Mouse (Mus musculus): Measurements from ENCODE around the gene Abcc6. TPM values are rescaled to one million over a fixed set of nuclear protein-coding genes. Genes with fewer than 3 reads are reported as not detected.
A peak's percentile ranks its signal among the peaks of the same experiment; 100 is the strongest.

Abcc6 gene
- polyA plus RNA-seq, 1 experiment from 2014 or later = 0.22 TPM

GRCm38 (mm10) chr7:46029299-46030144 lies 580 bp downstream of the Abcc6 start:
- H3K27ac ChIP-seq (ENCODE audit: poor library complexity, severe bottlenecking) = no peak overlapping the region

GRCm38 (mm10) chr7:46028681-46029080 lies 1.4 kb downstream of the Abcc6 start:
- H3K4me1 ChIP-seq (replicated peaks) = peaks cover 7% of the 10 kb centered on the region; the same call in 1 of the 2 replicates
- H3K4me2 ChIP-seq = no peak overlapping the region
- H3K9ac ChIP-seq = no peak overlapping the region
- H3K9me3 ChIP-seq (replicated peaks) = no peaks in the 10 kb centered on the region
- peaks cover 7% of the 10 kb centered on the region; the same call in 1 of the 2 replicates for H3K27me3 ChIP-seq (replicated peaks)
- no peaks in the 10 kb centered on the region for H3K36me3 ChIP-seq
- H3K27ac ChIP-seq (ENCODE audit: poor library complexity, severe bottlenecking) = no peak overlapping the region
- 81% methylated on average over 10 of the region's 10 CpGs for WGBS
- no peak for ATAC-seq (ENCODE audit: insufficient number of reproducible peaks, low FRiP score)
- H3K4me3 ChIP-seq = no peak overlapping the region

More at GRCm38 (mm10) chr7:46029299-46030144, 580 bp downstream of the Abcc6 start:
- peaks cover 11% of the 10 kb centered on the region for H3K4me1 ChIP-seq (replicated peaks)
- peak overlapping the region; percentile 50; the same call in 1 of the 2 replicates for H3K9ac ChIP-seq
- no peaks in the 10 kb centered on the region for H3K9me3 ChIP-seq (replicated peaks)
- H3K4me3 ChIP-seq = peak overlapping the region; percentile 22; the same call in 1 of the 2 replicates
- H3K4me2 ChIP-seq = peak overlapping the region; percentile 55
- ATAC-seq (ENCODE audit: insufficient number of reproducible peaks, low FRiP score) = no peak
- no peaks in the 10 kb centered on the region for H3K36me3 ChIP-seq
- peaks cover 7% of the 10 kb centered on the region; the same call in 1 of the 2 replicates for H3K27me3 ChIP-seq (replicated peaks)
- 68% methylated on average over 9 of the region's 9 CpGs for WGBS

- H3K4me2 ChIP-seq = no peak overlapping the region
- H3K9ac ChIP-seq = no peak overlapping the region
- H3K9me3 ChIP-seq (replicated peaks) = no peaks in the 10 kb centered on the region
- peaks cover 7% of the 10 kb centered on the region; the same call in 1 of the 2 replicates for H3K4me1 ChIP-seq (replicated peaks)
- no peak overlapping the region for H3K27ac ChIP-seq (ENCODE audit: poor library complexity, severe bottlenecking)
- no peak for ATAC-seq (ENCODE audit: insufficient number of reproducible peaks, low FRiP score)
- no peaks in the 10 kb centered on the region for H3K36me3 ChIP-seq
- WGBS = 67% methylated on average over 9 of the region's 9 CpGs
- H3K27me3 ChIP-seq (replicated peaks) = 0 out of 2 replicates have a peak, but pooled peaks cover 3% of the 10 kb centered on the region
- no peak overlapping the region for H3K4me3 ChIP-seq
Measured at GRCm38 (mm10) chr7:46025436-46025835, 4.7 kb downstream of the Abcc6 start.

GRCm38 (mm10) chr7:46021951-46022350 lies 8.2 kb downstream of the Abcc6 start:
- no peak overlapping the region for H3K27ac ChIP-seq (ENCODE audit: poor library complexity, severe bottlenecking)
- no peaks in the 10 kb centered on the region for H3K9me3 ChIP-seq (replicated peaks)
- no peak for ATAC-seq (ENCODE audit: insufficient number of reproducible peaks, low FRiP score)
- H3K9ac ChIP-seq = no peak overlapping the region
- H3K4me2 ChIP-seq = no peak overlapping the region
- peaks cover 7% of the 10 kb centered on the region; the same call in 1 of the 2 replicates for H3K4me1 ChIP-seq (replicated peaks)
- no peaks in the 10 kb centered on the region for H3K27me3 ChIP-seq (replicated peaks)
- no peaks in the 10 kb centered on the region for H3K36me3 ChIP-seq
- WGBS = 36% methylated on average over 4 of the region's 4 CpGs
- no peak overlapping the region for H3K4me3 ChIP-seq

GRCm38 (mm10) chr7:46019594-46019993 lies 10.5 kb downstream of the Abcc6 start:
- ATAC-seq (ENCODE audit: insufficient number of reproducible peaks, low FRiP score) = no peak
- Histone ChIP-seq H3K27me3 (replicated peaks) (no peaks in the 10 kb centered on the region), H3K4me3 (no peak overlapping the region), H3K9ac (no peak overlapping the region), H3K9me3 (replicated peaks) (no peaks in the 10 kb centered on the region), H3K27ac (ENCODE audit: poor library complexity, severe bottlenecking) (no peak overlapping the region), H3K36me3 (no peaks in the 10 kb centered on the region), H3K4me1 (replicated peaks) (peaks cover 7% of the 10 kb centered on the region; the same call in 1 of the 2 replicates), H3K4me2 (no peak overlapping the region)
- 62% methylated on average over 3 of the region's 3 CpGs for WGBS

GRCm38 (mm10) chr7:46013266-46014010 lies 16.7 kb downstream of the Abcc6 start:
- Histone ChIP-seq H3K4me1 (replicated peaks) (peaks cover 13% of the 10 kb centered on the region), H3K4me2 (no peak overlapping the region), H3K9ac (no peak overlapping the region), H3K4me3 (no peak overlapping the region), H3K27ac (ENCODE audit: poor library complexity, severe bottlenecking) (no peak overlapping the region), H3K27me3 (replicated peaks) (peaks cover 2% of the 10 kb centered on the region; the same call in 1 of the 2 replicates), H3K9me3 (replicated peaks) (no peaks in the 10 kb centered on the region), H3K36me3 (no peaks in the 10 kb centered on the region)
- 19% methylated on average over 9 of the region's 9 CpGs for WGBS
- ATAC-seq (ENCODE audit: insufficient number of reproducible peaks, low FRiP score) = peak; percentile 37; the same call in 1 of the 2 replicates

GRCm38 (mm10) chr7:46012121-46012520 lies 18.0 kb downstream of the Abcc6 start:
- Histone ChIP-seq H3K27ac (ENCODE audit: poor library complexity, severe bottlenecking) (no peak overlapping the region), H3K36me3 (no peaks in the 10 kb centered on the region), H3K9ac (no peak overlapping the region), H3K27me3 (replicated peaks) (peaks cover 8% of the 10 kb centered on the region; the same call in 1 of the 2 replicates), H3K9me3 (replicated peaks) (no peaks in the 10 kb centered on the region), H3K4me3 (no peak overlapping the region), H3K4me1 (replicated peaks) (peaks cover 13% of the 10 kb centered on the region), H3K4me2 (no peak overlapping the region)
- no peak for ATAC-seq (ENCODE audit: insufficient number of reproducible peaks, low FRiP score)

GRCm38 (mm10) chr7:46009578-46009977 lies 20.5 kb downstream of the Abcc6 start:
- H3K4me3 ChIP-seq = no peak overlapping the region
- H3K4me1 ChIP-seq (replicated peaks) = peaks cover 13% of the 10 kb centered on the region
- no peaks in the 10 kb centered on the region; the same call in 1 of the 2 replicates for H3K9me3 ChIP-seq (replicated peaks)
- peaks cover 19% of the 10 kb centered on the region; the same call in 1 of the 2 replicates for H3K27me3 ChIP-seq (replicated peaks)
- no peak overlapping the region for H3K27ac ChIP-seq (ENCODE audit: poor library complexity, severe bottlenecking)
- no peak overlapping the region for H3K9ac ChIP-seq
- no peak for ATAC-seq (ENCODE audit: insufficient number of reproducible peaks, low FRiP score)
- H3K36me3 ChIP-seq = no peaks in the 10 kb centered on the region
- WGBS = 21% methylated on average over 5 of the region's 5 CpGs
- no peak overlapping the region for H3K4me2 ChIP-seq

GRCm38 (mm10) chr7:46002748-46003147 lies 27.4 kb downstream of the Abcc6 start:
- Histone ChIP-seq H3K4me2 (no peak overlapping the region), H3K4me3 (no peak overlapping the region), H3K9ac (no peak overlapping the region), H3K9me3 (replicated peaks) (no peaks in the 10 kb centered on the region; the same call in 1 of the 2 replicates), H3K27ac (ENCODE audit: poor library complexity, severe bottlenecking) (no peak overlapping the region), H3K36me3 (no peaks in the 10 kb centered on the region), H3K4me1 (replicated peaks) (no peaks in the 10 kb centered on the region), H3K27me3 (replicated peaks) (peaks cover 14% of the 10 kb centered on the region)
- 59% methylated on average over 4 of the region's 4 CpGs for WGBS
- ATAC-seq (ENCODE audit: insufficient number of reproducible peaks, low FRiP score) = no peak

- Histone ChIP-seq H3K9me3 (replicated peaks) (no peaks in the 10 kb centered on the region), H3K27ac (ENCODE audit: poor library complexity, severe bottlenecking) (no peak overlapping the region), H3K27me3 (replicated peaks) (peaks cover 19% of the 10 kb centered on the region), H3K36me3 (no peaks in the 10 kb centered on the region), H3K4me2 (no peak overlapping the region), H3K9ac (no peak overlapping the region), H3K4me3 (no peak overlapping the region), H3K4me1 (replicated peaks) (no peaks in the 10 kb centered on the region)
- ATAC-seq (ENCODE audit: insufficient number of reproducible peaks, low FRiP score) = no peak
- WGBS = 86% methylated on average over 4 of the region's 4 CpGs
Measured at GRCm38 (mm10) chr7:46000577-46000976, 29.5 kb downstream of the Abcc6 start.

GRCm38 (mm10) chr7:45992470-45992869 lies 37.6 kb downstream of the Abcc6 start:
- Histone ChIP-seq H3K4me2 (no peak overlapping the region), H3K9ac (no peak overlapping the region), H3K27me3 (replicated peaks) (0 out of 2 replicates have a peak, but pooled peaks cover 13% of the 10 kb centered on the region), H3K4me3 (no peak overlapping the region), H3K36me3 (no peaks in the 10 kb centered on the region), H3K9me3 (replicated peaks) (no peaks in the 10 kb centered on the region), H3K4me1 (replicated peaks) (no peaks in the 10 kb centered on the region), H3K27ac (ENCODE audit: poor library complexity, severe bottlenecking) (no peak overlapping the region)
- 76% methylated on average over 8 of the region's 8 CpGs for WGBS
- no peak for ATAC-seq (ENCODE audit: insufficient number of reproducible peaks, low FRiP score)

Data from heart, embryonic 12.5 days (tissue).